Mouse (Mus musculus) limb, embryonic 13.5 days (tissue): ENCODE measurements at regions not wholly inside any gene's neighbourhood (a gene's known extent, or its start where the extent isn't known, plus 50 kb on each side); places are given as distances from the start of the nearest gene placed in this dataset.

Source experiments
- ATAC-seq: fragments of 200-750 bp; cut with Nextera tagmentation; 2 replicates; pipeline ENCODE4 v1.8.0; 2017; ENCODE audit warnings: low read depth, moderate number of reproducible peaks, moderate TSS enrichment; ENCODE audit not compliant: low FRiP score
- H3K27ac ChIP-seq: fragments of 300-500 bp; sonication (generic); 2 replicates; pipeline ENCODE4 v1.5.1; 2015; ENCODE audit warnings: inconsistent platforms, mild to moderate bottlenecking, moderate library complexity
- H3K27me3 ChIP-seq: fragments of 300-500 bp; sonication (generic); 2 replicates; pipeline ENCODE4 v1.6.1; 2015; ENCODE audit warnings: mild to moderate bottlenecking, inconsistent platforms
- H3K36me3 ChIP-seq: fragments of 300-500 bp; sonication (generic); 2 replicates; pipeline ENCODE4 v1.6.1; 2015; ENCODE audit warnings: inconsistent platforms, mild to moderate bottlenecking, moderate library complexity
- H3K4me1 ChIP-seq: fragments of 300-500 bp; sonication (generic); 2 replicates; pipeline ENCODE4 v1.6.1; 2015; ENCODE audit warnings: inconsistent platforms
- H3K4me2 ChIP-seq: fragments of 300-500 bp; sonication (generic); replicated peaks from 2 replicates; pipeline ENCODE4 v1.6.1; 2015; ENCODE audit warnings: inconsistent platforms, mild to moderate bottlenecking, moderate library complexity
- H3K4me3 ChIP-seq: fragments of 300-500 bp; sonication (generic); 2 replicates; pipeline ENCODE4 v1.5.1; 2015; ENCODE audit warnings: moderate library complexity, mild to moderate bottlenecking, inconsistent platforms
- H3K9ac ChIP-seq: fragments of 300-500 bp; sonication (generic); 2 replicates; pipeline ENCODE4 v1.6.1; 2015; ENCODE audit warnings: mild to moderate bottlenecking, inconsistent platforms
- H3K9me3 ChIP-seq: fragments of 300-500 bp; sonication (generic); 2 replicates; pipeline ENCODE4 v1.6.1; 2016; ENCODE audit warnings: inconsistent platforms
- WGBS: fragments of 180-500 bp; shearing (Covaris S2); methylation state at CpG from one replicate; pipeline ENCODE4 v1.1.7; 2015; 5-methylcytosine and 5-hydroxymethylcytosine counted together

- peaks cover 5% of the 10 kb centered on the region for H3K9me3 ChIP-seq
- no peaks in the 10 kb centered on the region; the same call in 1 of the 2 replicates for H3K36me3 ChIP-seq
- ATAC-seq = peak; percentile 73
- WGBS = 15% methylated on average over 30 of the region's 30 CpGs
- peak overlapping the region; percentile 25; the same call in 1 of the 2 replicates for H3K9ac ChIP-seq
- peak overlapping the region; percentile 53 for H3K4me2 ChIP-seq
- peaks cover 42% of the 10 kb centered on the region for H3K27me3 ChIP-seq
- H3K27ac ChIP-seq = peak overlapping the region; percentile 87
- peaks cover 79% of the 10 kb centered on the region for H3K4me1 ChIP-seq
- no peak overlapping the region for H3K4me3 ChIP-seq
These were observed 212.4 kb downstream of the Srbd1 start for GRCm38 (mm10) chr17:85932360-85933132.

GRCm38 (mm10) chr17:85931955-85932354, 213.0 kb downstream of the Srbd1 start:
- Histone ChIP-seq H3K9ac (no peak overlapping the region), H3K4me3 (no peak overlapping the region), H3K4me1 (peaks cover 82% of the 10 kb centered on the region), H3K27ac (peak overlapping the region; percentile 87), H3K36me3 (no peaks in the 10 kb centered on the region), H3K4me2 (peak overlapping the region; percentile 53; the same call in 1 of the 2 replicates), H3K27me3 (peaks cover 42% of the 10 kb centered on the region), H3K9me3 (peaks cover 1% of the 10 kb centered on the region)
- no peak for ATAC-seq
- WGBS = 24% methylated on average over 10 of the region's 10 CpGs

- Histone ChIP-seq H3K4me1 (peaks cover 77% of the 10 kb centered on the region), H3K4me2 (no peak overlapping the region), H3K9me3 (no peaks in the 10 kb centered on the region), H3K27me3 (peaks cover 44% of the 10 kb centered on the region), H3K27ac (peak overlapping the region; percentile 75), H3K36me3 (no peaks in the 10 kb centered on the region), H3K4me3 (no peak overlapping the region), H3K9ac (no peak overlapping the region)
- ATAC-seq = no peak
- WGBS = 44% methylated on average over 5 of the region's 5 CpGs
These were observed 214.2 kb downstream of the Srbd1 start for GRCm38 (mm10) chr17:85930789-85931188.

GRCm38 (mm10) chr17:85930331-85930730, 214.6 kb downstream of the Srbd1 start:
- no peak overlapping the region for H3K4me2 ChIP-seq
- 54% methylated on average over 3 of the region's 3 CpGs for WGBS
- peak overlapping the region; percentile 75 for H3K27ac ChIP-seq
- H3K4me1 ChIP-seq = peaks cover 73% of the 10 kb centered on the region
- no peaks in the 10 kb centered on the region for H3K36me3 ChIP-seq
- no peak for ATAC-seq
- no peak overlapping the region for H3K4me3 ChIP-seq
- peaks cover 48% of the 10 kb centered on the region for H3K27me3 ChIP-seq
- H3K9me3 ChIP-seq = no peaks in the 10 kb centered on the region
- no peak overlapping the region for H3K9ac ChIP-seq

GRCm38 (mm10) chr17:85929699-85930286, 215.2 kb downstream of the Srbd1 start:
- Histone ChIP-seq H3K27ac (peak overlapping the region; percentile 75; the same call in 1 of the 2 replicates), H3K9ac (no peak overlapping the region), H3K4me1 (peaks cover 69% of the 10 kb centered on the region), H3K4me3 (no peak overlapping the region), H3K27me3 (peaks cover 54% of the 10 kb centered on the region), H3K36me3 (no peaks in the 10 kb centered on the region), H3K9me3 (no peaks in the 10 kb centered on the region), H3K4me2 (no peak overlapping the region)
- no peak for ATAC-seq
- 28% methylated on average over 12 of the region's 12 CpGs for WGBS

GRCm38 (mm10) chr17:85928543-85928942, 216.4 kb downstream of the Srbd1 start:
- Histone ChIP-seq H3K9me3 (no peaks in the 10 kb centered on the region), H3K4me3 (no peak overlapping the region), H3K4me2 (no peak overlapping the region), H3K27me3 (peaks cover 56% of the 10 kb centered on the region), H3K36me3 (no peaks in the 10 kb centered on the region), H3K4me1 (peaks cover 66% of the 10 kb centered on the region), H3K27ac (no peak overlapping the region; the same call in 1 of the 2 replicates), H3K9ac (no peak overlapping the region)
- no peak for ATAC-seq
- 25% methylated on average over 2 of the region's 2 CpGs for WGBS

DNA sequence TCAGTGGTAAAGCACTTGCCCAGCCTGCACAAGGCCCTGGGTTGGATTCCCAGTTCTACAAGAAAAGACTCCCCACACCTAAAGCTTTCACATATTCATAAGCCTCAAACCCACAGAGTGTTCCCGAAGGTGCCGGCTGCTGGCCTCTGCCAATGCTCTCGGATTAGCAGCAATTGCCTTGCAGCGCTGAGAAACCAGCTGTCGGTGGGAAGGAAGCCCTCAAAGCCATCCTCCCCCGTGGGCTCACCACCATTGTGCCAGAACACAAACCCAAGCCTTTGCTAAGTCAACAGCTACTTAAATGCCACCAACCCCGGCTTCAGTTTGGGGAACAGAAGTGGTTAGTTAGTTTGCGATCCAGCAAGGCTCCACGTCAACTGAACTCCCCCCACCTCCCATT, 217.7 kb downstream of the Srbd1 start:
- WGBS = 72% methylated on average over 9 of the region's 9 CpGs

GRCm38 (mm10) chr17:85926044-85926443, 218.9 kb downstream of the Srbd1 start:
- Histone ChIP-seq H3K36me3 (no peaks in the 10 kb centered on the region), H3K27me3 (peaks cover 59% of the 10 kb centered on the region), H3K4me2 (no peak overlapping the region), H3K27ac (no peak overlapping the region), H3K9ac (no peak overlapping the region), H3K4me1 (peaks cover 59% of the 10 kb centered on the region), H3K4me3 (no peak overlapping the region), H3K9me3 (no peaks in the 10 kb centered on the region)
- ATAC-seq = no peak
- WGBS = 87% methylated on average over 4 of the region's 4 CpGs

More for the DNA sequence above, 217.7 kb downstream of the Srbd1 start:
- Histone ChIP-seq H3K4me2 (no peak overlapping the region), H3K9ac (no peak overlapping the region), H3K36me3 (no peaks in the 10 kb centered on the region), H3K9me3 (no peaks in the 10 kb centered on the region), H3K27me3 (peaks cover 64% of the 10 kb centered on the region), H3K4me3 (no peak overlapping the region), H3K4me1 (peaks cover 59% of the 10 kb centered on the region), H3K27ac (no peak overlapping the region)
- ATAC-seq = no peak

DNA sequence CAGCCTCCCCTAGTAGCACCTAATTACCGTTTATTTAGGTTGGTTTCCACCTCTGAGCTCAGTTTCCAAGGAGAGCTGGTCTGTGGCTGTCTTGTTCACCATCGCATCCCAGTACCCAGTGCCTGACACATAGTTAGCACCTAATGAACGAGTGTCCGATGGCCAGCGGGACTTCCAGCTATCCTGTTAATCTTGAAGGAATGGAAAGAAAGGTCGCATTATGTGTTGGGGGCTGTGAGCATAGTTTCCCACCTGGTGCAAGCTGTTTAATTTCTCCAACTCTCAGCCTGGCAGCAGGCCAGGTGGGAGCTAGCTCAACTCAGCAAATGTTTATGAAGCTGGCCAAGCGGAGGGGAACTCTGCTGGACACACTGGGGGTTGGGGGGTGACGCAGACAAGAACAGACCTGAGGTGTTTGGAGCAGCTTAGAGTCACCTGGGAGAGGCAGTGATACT, 223.7 kb downstream of the Srbd1 start:
- no peaks in the 10 kb centered on the region for H3K36me3 ChIP-seq
- H3K9ac ChIP-seq = no peak overlapping the region
- peaks cover 62% of the 10 kb centered on the region for H3K27me3 ChIP-seq
- peak overlapping the region; percentile 32; the same call in 1 of the 2 replicates for H3K4me2 ChIP-seq
- H3K9me3 ChIP-seq = no peaks in the 10 kb centered on the region
- peak overlapping the region; percentile 77; the same call in 1 of the 2 replicates for H3K27ac ChIP-seq
- peak; percentile 65 for ATAC-seq
- H3K4me1 ChIP-seq = peaks cover 35% of the 10 kb centered on the region
- no peak overlapping the region for H3K4me3 ChIP-seq
- 10% methylated on average over 8 of the region's 8 CpGs for WGBS

GRCm38 (mm10) chr17:85919868-85920267, 225.1 kb downstream of the Srbd1 start:
- 58% methylated on average over 7 of the region's 7 CpGs for WGBS
- Histone ChIP-seq H3K9ac (no peak overlapping the region), H3K4me1 (peaks cover 35% of the 10 kb centered on the region), H3K27ac (no peak overlapping the region), H3K27me3 (peaks cover 61% of the 10 kb centered on the region), H3K36me3 (no peaks in the 10 kb centered on the region), H3K4me2 (no peak overlapping the region), H3K9me3 (no peaks in the 10 kb centered on the region), H3K4me3 (no peak overlapping the region)
- ATAC-seq = no peak; the same call in 1 of the 2 replicates

DNA sequence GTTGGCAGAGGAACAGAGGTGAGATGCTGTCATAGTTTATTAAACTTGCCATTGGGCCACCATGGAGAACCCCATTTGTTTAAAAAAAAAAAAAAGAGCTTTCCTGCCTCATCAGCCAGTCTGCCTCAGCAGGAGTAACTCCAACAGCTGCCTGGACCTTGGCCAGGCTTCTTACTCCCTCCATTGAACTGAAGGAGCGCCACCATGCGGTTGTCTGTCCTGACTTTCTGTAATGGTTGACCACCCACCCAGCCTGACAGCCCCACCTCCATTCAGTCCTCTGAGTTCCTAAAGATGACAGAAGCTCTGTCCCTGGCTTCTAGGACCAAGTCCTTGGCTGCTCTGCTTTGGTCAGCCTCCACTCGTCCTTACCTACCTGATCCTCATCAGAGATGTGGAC, 227.8 kb upstream of the Six2 start:
- ATAC-seq = no peak
- no peak overlapping the region for H3K4me2 ChIP-seq
- no peak overlapping the region for H3K27ac ChIP-seq
- peaks cover 43% of the 10 kb centered on the region for H3K27me3 ChIP-seq
- H3K36me3 ChIP-seq = no peaks in the 10 kb centered on the region
- H3K9me3 ChIP-seq = no peaks in the 10 kb centered on the region
- H3K4me1 ChIP-seq = peaks cover 17% of the 10 kb centered on the region
- H3K9ac ChIP-seq = no peak overlapping the region
- no peak overlapping the region for H3K4me3 ChIP-seq
- 97% methylated on average over 3 of the region's 3 CpGs for WGBS

- Histone ChIP-seq H3K9ac (no peak overlapping the region), H3K4me3 (no peak overlapping the region), H3K4me1 (0 out of 2 replicates have a peak, but pooled peaks cover 5% of the 10 kb centered on the region), H3K27me3 (peaks cover 40% of the 10 kb centered on the region), H3K27ac (no peak overlapping the region), H3K36me3 (no peaks in the 10 kb centered on the region), H3K9me3 (no peaks in the 10 kb centered on the region), H3K4me2 (no peak overlapping the region)
- no peak for ATAC-seq
- WGBS = 73% methylated on average over 6 of the region's 6 CpGs
These were observed 226.0 kb upstream of the Six2 start for GRCm38 (mm10) chr17:85914062-85914461.
